Mouse (Mus musculus) embryonic facial prominence, embryonic 10.5 days (tissue): ENCODE results near the gene Ecsit. TPM values are rescaled to one million over a fixed set of nuclear protein-coding genes. Genes with fewer than 3 reads are reported as not detected.
"Not testable (repeated sequence)": the region's sequence is repeated elsewhere in the genome, so short reads cannot be mapped to it uniquely, and the experiment has no call there.

ENCODE experiments used
- DNase-seq: peaks from one replicate; pipeline ENCODE4 v3.0.0-alpha.2; 2017; ENCODE audit warnings: low spot score
- H3K27ac ChIP-seq: fragments of 300-500 bp; sonication (generic); replicated peaks from 2 replicates; pipeline ENCODE4 v1.5.1; 2016; ENCODE audit warnings: mild to moderate bottlenecking
- H3K27me3 ChIP-seq: fragments of 300-500 bp; sonication (generic); replicated peaks from 2 replicates; pipeline ENCODE4 v1.6.1; 2016; ENCODE audit warnings: low read depth, mild to moderate bottlenecking; ENCODE audit not compliant: poor library complexity, severe bottlenecking
- H3K36me3 ChIP-seq: fragments of 300-500 bp; sonication (generic); replicated peaks from 2 replicates; pipeline ENCODE4 v1.6.1; 2016; ENCODE audit warnings: mild to moderate bottlenecking, moderate library complexity
- H3K4me1 ChIP-seq: fragments of 300-500 bp; sonication (generic); 2 replicates; pipeline ENCODE4 v1.6.1; 2016
- H3K4me3 ChIP-seq: fragments of 300-500 bp; sonication (generic); 2 replicates; pipeline ENCODE4 v1.5.1; 2016; ENCODE audit warnings: mild to moderate bottlenecking, moderate library complexity
- H3K9me3 ChIP-seq: fragments of 300-500 bp; sonication (generic); 2 replicates; pipeline ENCODE4 v1.6.1; 2016; ENCODE audit warnings: mild to moderate bottlenecking
- WGBS: fragments of 180-500 bp; shearing (Covaris S2); methylation state at CpG from one replicate; pipeline ENCODE4 v1.1.7; 2016; 5-methylcytosine and 5-hydroxymethylcytosine counted together
- polyA plus RNA-seq: library from polyadenylated mRNA; unstranded; fragments of >200 nt; fragmentation: Nextera tagmentation; extraction: Ambion mirVana; gene quantifications from 2 replicates; pipeline ENCODE4 v1.2.1, GENCODE M21; 2016

Ecsit gene
- polyA plus RNA-seq, 1 experiment from 2014 or later: 38.6 TPM

GRCm38 (mm10) chr9:22084667-22085021 lies 594 bp downstream of the Ecsit start:
- Histone ChIP-seq H3K36me3 (peaks cover 15% of the 10 kb centered on the region; the same call in 1 of the 2 replicates), H3K4me1 (peaks cover 9% of the 10 kb centered on the region), H3K9me3 (no peaks in the 10 kb centered on the region), H3K27me3 (no peaks in the 10 kb centered on the region), H3K4me3 (peak overlapping the region; percentile 75), H3K27ac (peak overlapping the region; percentile 79; the same call in 1 of the 2 replicates)
- WGBS: 34% methylated on average over 4 of the region's 4 CpGs
- DNase-seq: no peak

- no peak overlapping the region for H3K4me3 ChIP-seq
- H3K27me3 ChIP-seq: no peaks in the 10 kb centered on the region
- no peaks in the 10 kb centered on the region for H3K9me3 ChIP-seq
- no peak overlapping the region for H3K27ac ChIP-seq
- no peak for DNase-seq
- 94% methylated on average over 23 of the region's 23 CpGs for WGBS
- peaks cover 6% of the 10 kb centered on the region; the same call in 1 of the 2 replicates for H3K4me1 ChIP-seq
- peaks cover 56% of the 10 kb centered on the region for H3K36me3 ChIP-seq
Measured at GRCm38 (mm10) chr9:22076223-22076622, 9.0 kb downstream of the Ecsit start.

- not testable (repeated sequence) for DNase-seq, H3K4me3 ChIP-seq, H3K27me3 ChIP-seq, H3K27ac ChIP-seq, H3K9me3 ChIP-seq, H3K4me1 ChIP-seq
- peaks cover 56% of the 10 kb centered on the region for H3K36me3 ChIP-seq
- WGBS: 82% methylated on average over 5 of the region's 5 CpGs
Measured at GRCm38 (mm10) chr9:22075778-22076177, 9.5 kb downstream of the Ecsit start.

GRCm38 (mm10) chr9:22072276-22072675 lies 13.0 kb downstream of the Ecsit start:
- 92% methylated on average over 4 of the region's 4 CpGs for WGBS
- no peak for DNase-seq

DNA sequence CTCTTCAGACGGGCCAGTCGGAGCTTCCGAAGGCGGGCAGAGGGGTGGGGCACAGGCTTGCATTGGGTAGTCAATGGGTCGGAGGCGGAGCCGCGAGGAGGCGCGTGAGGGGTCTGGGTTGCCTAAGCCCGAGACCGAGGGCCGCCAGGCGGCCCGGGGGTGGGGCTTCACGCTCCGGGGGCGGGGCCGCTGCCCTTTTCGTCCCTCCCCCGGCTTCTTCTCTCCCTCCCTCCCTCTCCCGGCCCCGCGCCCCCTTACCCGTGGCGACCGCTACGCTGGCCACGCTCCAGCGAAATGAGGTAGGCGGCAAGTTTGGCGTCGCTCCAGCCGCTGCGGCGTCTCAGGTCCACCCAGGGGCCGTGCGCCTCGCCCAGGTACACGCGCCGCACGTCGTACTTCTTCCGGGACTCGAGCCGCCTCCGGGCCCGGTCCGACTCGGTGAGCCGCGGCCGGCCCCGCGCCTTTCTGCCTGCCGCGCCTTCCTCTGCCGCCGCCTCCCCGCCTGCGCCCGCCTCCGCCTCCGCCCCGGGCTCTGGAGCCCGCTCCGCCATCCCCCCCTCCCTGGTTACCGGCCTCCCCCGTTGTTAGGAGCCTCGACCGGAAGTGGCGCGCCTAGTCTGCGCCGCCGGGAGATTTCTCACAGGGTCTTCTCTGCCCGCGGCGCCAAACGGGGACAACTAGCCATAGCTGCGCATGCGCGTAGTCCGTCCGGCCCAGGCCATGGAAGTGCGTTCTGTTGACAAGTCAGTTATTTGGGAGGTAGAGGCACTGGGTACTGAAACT lies 14.3 kb downstream of the Ecsit start, which contains the start of the genes Gm49318 and Zfp653:
Gene Gm49318 (minus strand): TSS at position 469 of the 783 bp plus-strand sequence.
Gene Zfp653 (minus strand): TSS at position 586 of the 783 bp plus-strand sequence.
- Histone ChIP-seq H3K4me3 (peak within 1 kb of the TSS; percentile 92), H3K27ac (peak within 1 kb of the TSS; percentile 99), H3K27me3 (no peaks in the 10 kb centered on the region), H3K9me3 (no peaks in the 10 kb centered on the region), H3K4me1 (peaks cover 18% of the 10 kb centered on the region), H3K36me3 (peaks cover 67% of the 10 kb centered on the region)
- under 1% methylated on average over 87 of the region's 87 CpGs for WGBS
- peak; percentile 98 for DNase-seq

More at GRCm38 (mm10) chr9:22072276-22072675, 13.0 kb downstream of the Ecsit start:
- peaks cover 66% of the 10 kb centered on the region for H3K36me3 ChIP-seq
- H3K9me3 ChIP-seq: no peaks in the 10 kb centered on the region
- 0 out of 2 replicates have a peak overlapping the region, but pooled peaks have one; percentile 13 for H3K4me3 ChIP-seq
- H3K27ac ChIP-seq: no peak overlapping the region
- no peaks in the 10 kb centered on the region for H3K27me3 ChIP-seq
- H3K4me1 ChIP-seq: peaks cover 18% of the 10 kb centered on the region

DNA sequence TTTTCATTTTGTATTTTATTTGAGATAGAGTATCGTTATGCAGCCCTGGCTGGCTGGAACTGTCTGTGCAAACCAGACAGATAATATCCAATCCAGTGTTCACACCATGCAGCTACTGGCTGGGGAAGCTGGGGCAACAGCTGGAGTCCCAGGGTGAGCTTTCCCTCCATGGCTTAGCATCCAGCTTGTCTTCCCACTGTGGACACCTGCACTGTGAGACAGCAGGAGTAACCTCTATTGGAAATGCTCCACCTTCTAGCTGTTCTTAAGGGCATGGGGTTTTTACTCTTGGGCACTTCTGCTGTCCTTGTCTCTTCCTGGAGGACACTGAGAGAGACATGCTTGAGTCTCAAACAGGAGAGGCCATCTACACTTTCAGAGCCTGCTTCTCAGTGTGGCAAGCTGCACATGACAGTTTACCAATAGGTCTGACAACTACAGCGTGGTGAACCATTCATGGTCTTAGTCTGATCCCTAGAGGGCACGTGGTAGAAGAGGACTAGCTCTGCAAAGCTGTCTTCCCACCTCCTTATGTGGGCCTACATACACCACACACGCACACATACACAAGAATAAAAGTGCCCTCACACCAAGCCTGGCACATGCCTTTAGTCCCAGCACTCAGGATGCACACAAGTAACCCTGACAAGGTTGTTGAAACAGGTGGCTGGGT lies 15.2 kb downstream of the Ecsit start:
- H3K27me3 ChIP-seq: no peaks in the 10 kb centered on the region
- H3K27ac ChIP-seq: peak overlapping the region; percentile 99; the same call in 1 of the 2 replicates

DNA sequence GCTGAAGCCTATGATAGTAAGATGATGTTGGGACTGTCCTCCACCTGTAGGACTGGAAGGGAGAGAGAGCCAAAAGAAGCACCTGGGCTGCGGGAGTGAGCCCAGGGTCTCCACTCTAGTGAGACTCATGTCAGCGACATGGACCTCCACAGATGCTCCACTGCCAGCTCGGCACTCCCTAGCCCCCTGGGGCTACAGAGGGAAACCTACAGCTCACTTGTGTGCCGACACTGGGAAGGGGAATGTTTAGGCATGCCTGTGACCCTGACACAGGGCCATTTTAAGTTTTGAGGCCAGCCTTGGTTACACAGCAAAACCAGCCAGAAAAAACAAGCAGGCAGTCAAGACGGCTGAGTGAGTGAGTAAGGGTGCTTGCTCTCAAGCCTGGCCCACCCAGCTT lies 18.0 kb downstream of the Ecsit start:
- Histone ChIP-seq H3K36me3 (peaks cover 75% of the 10 kb centered on the region), H3K4me3 (no peak overlapping the region), H3K9me3 (no peaks in the 10 kb centered on the region), H3K4me1 (peaks cover 18% of the 10 kb centered on the region), H3K27me3 (no peaks in the 10 kb centered on the region), H3K27ac (no peak overlapping the region)
- 78% methylated on average over 5 of the region's 5 CpGs for WGBS
- no peak for DNase-seq

More for the DNA sequence above, 15.2 kb downstream of the Ecsit start:
- no peak for DNase-seq
- Histone ChIP-seq H3K9me3 (no peaks in the 10 kb centered on the region), H3K36me3 (peaks cover 73% of the 10 kb centered on the region), H3K4me3 (peak overlapping the region; percentile 92), H3K4me1 (peaks cover 18% of the 10 kb centered on the region)
- WGBS: 76% methylated on average over 4 of the region's 4 CpGs

DNA sequence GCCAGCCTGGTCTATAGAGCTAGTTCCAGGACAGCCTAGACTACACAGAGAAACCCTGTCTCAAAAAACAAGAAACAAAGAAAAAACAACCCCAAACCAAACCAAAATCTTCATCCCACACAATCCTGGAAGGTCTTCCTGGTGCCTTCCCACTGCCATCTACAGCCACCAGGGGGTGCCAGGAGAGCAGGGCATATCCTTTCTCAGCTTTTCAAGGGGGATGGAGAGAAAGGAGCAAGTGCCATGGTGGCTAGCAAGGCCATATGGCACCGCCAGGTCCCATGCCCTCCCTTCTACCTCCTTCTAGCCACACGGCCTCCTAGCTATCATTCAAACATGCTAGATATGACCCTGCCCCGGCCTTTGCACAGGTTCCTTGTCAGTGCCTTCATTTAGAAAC lies 18.8 kb downstream of the Ecsit start:
- no peaks in the 10 kb centered on the region for H3K27me3 ChIP-seq
- no peak overlapping the region for H3K4me3 ChIP-seq
- WGBS: 77% methylated on average over 3 of the region's 3 CpGs
- peak; percentile 58 for DNase-seq
- no peaks in the 10 kb centered on the region for H3K9me3 ChIP-seq
- H3K4me1 ChIP-seq: peaks cover 14% of the 10 kb centered on the region
- no peak overlapping the region for H3K27ac ChIP-seq
- H3K36me3 ChIP-seq: peaks cover 82% of the 10 kb centered on the region

GRCm38 (mm10) chr9:22065642-22066041 lies 19.6 kb downstream of the Ecsit start:
- Histone ChIP-seq H3K36me3 (peaks cover 89% of the 10 kb centered on the region), H3K27ac (no peak overlapping the region), H3K4me3 (no peak overlapping the region), H3K9me3 (no peaks in the 10 kb centered on the region), H3K4me1 (peaks cover 10% of the 10 kb centered on the region), H3K27me3 (no peaks in the 10 kb centered on the region)
- 96% methylated on average over 11 of the region's 11 CpGs for WGBS
- DNase-seq: no peak

- no peak for DNase-seq
- no peaks in the 10 kb centered on the region for H3K4me1 ChIP-seq
- 89% methylated on average over 3 of the region's 3 CpGs for WGBS
Measured at GRCm38 (mm10) chr9:22064341-22064740, 20.9 kb downstream of the Ecsit start.

GRCm38 (mm10) chr9:22061339-22061738 lies 23.9 kb downstream of the Ecsit start:
- Histone ChIP-seq H3K4me1 (no peaks in the 10 kb centered on the region), H3K9me3 (no peaks in the 10 kb centered on the region), H3K27me3 (peaks cover 2% of the 10 kb centered on the region; the same call in 1 of the 2 replicates), H3K4me3 (no peak overlapping the region), H3K27ac (no peak overlapping the region), H3K36me3 (peaks cover 92% of the 10 kb centered on the region)
- no peak for DNase-seq
- 80% methylated on average over 2 of the region's 2 CpGs for WGBS

More at GRCm38 (mm10) chr9:22064341-22064740, 20.9 kb downstream of the Ecsit start:
- peaks cover 91% of the 10 kb centered on the region for H3K36me3 ChIP-seq
- no peak overlapping the region for H3K4me3 ChIP-seq
- H3K27me3 ChIP-seq: no peaks in the 10 kb centered on the region
- H3K9me3 ChIP-seq: no peaks in the 10 kb centered on the region
- H3K27ac ChIP-seq: no peak overlapping the region

DNA sequence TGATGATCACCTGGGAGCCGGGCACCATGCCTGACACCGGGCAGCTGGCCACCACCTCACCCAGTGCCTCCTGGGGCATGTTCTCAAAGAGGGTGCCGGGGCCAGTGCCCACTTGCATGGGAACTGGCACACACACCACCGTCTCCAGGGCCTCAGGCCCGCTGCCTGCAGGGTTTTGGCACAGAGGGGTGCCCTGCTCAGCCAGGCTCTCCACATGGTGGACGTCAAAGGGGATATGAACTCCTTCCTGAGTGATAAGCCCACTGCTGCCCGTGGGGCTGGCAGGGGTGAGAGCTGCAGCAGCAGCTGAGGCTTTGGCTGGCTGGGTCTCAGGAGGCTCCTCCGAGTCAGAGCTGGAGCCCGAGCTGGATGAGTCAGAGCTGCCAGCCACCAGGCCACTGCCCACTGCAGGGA lies 27.2 kb downstream of the Ecsit start:
- Histone ChIP-seq H3K4me1 (peaks cover 15% of the 10 kb centered on the region), H3K27me3 (peaks cover 34% of the 10 kb centered on the region), H3K4me3 (no peak overlapping the region), H3K27ac (no peak overlapping the region), H3K36me3 (peaks cover 58% of the 10 kb centered on the region), H3K9me3 (no peaks in the 10 kb centered on the region)
- 89% methylated on average over 9 of the region's 9 CpGs for WGBS
- DNase-seq: no peak
